Mouse (Mus musculus): ENCODE results near the gene Sergef.

Gene Sergef

DNA sequence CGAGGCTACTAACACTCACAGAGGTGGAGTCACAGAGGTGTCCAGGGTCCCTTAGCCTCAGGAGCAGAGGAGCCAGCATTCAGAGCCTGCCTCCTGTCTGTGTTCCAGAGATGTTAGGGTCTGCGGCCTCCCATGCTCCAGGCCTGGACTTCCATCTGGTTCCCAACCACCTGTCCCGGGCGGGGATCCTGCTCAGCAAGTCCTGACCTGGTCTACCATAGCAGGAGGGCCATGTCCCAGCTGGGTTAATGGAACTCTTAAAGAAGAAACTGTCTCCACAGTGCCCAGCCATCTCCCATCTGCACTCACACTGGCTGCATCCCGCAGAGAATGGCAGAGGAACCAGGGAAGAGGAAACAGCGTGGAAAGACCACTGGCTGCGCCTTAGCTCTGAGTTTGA, 234.9 kb downstream of the Sergef start:
- DNase-seq (ENCODE audit: low spot score in 2 of 2): no peak

DNA sequence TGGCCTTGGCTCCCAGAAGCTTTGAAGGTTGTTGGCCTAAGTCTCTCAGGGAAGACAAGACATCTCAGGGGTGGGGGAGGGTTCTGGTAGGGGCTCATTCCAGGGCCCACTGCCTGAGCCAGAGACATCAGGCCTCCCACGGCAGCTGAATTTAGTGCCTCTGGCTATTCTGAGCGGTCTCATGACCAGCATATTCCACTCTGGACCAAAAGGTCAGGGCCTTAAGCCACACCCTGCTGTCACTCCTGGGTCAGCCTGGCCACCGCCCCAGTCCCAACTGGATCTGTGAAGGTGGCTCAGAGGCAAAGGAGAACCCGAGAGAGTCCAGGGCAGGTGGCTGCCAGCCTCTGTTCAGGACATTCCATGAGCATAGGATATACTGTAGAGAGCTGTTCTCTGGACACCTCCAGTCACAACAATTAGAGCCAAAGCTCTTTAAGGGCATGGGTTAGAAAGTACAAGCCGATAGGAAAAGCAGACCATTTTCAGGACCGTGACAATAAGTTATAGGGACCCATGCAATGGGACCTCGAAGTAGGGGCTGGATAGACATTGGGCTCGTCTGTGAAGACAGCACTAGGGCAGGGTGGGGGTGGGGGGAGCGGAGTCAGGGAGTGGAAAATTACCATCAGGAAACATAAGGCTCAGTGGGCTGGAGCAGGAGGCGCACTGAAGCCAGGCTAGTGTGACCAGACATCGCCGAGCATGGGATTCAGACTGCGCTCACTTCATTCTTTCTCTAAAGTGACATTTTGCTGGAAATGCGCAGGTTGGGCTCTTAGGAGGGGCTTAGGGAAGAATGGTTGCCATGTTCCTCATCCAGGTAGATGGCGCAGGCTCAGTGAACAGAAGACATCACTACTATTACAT, 235.8 kb downstream of the Sergef start:
- DNase-seq (ENCODE audit: low spot score in 2 of 2): no peak

DNA sequence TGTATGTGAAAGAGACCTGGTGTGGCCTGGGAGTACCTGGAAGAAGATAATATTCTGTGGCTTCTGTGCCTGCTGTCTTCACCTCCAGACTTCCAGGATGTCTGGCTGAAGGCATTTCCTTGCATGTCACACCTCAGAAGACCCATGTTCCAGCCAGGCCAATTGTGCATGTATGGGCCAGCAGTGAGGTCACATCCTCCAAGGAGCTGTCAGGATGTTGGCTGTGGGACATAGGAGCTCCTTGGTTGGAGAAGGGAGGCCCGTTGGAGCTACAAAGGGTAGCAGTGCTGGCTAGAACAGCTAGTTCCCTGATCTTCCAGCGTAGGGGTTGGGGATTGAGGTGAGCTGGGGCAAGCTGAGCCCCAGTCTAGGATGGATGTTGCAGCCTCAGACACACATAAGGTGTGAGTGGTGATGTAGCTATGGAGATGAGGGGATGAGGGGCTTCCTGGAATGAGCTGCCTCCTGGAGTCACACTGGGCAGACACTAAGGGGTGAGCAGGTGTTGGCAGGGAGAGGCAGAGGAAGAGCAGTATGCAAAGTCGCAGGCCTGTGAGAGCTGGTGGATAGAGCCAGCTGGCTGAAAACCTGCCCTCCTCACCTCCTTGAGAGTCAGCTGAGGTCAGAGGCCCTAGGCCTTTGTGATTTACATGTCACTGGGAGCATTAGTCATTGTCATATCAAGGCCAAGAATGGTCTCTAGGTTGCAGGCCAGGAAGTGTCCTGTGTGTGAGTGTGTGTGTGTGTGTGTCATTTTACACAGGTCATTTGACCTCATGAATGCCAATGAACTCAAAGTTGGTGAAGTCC, 238.0 kb downstream of the Sergef start:
- no peak for DNase-seq (ENCODE audit: low spot score in 2 of 2)

DNA sequence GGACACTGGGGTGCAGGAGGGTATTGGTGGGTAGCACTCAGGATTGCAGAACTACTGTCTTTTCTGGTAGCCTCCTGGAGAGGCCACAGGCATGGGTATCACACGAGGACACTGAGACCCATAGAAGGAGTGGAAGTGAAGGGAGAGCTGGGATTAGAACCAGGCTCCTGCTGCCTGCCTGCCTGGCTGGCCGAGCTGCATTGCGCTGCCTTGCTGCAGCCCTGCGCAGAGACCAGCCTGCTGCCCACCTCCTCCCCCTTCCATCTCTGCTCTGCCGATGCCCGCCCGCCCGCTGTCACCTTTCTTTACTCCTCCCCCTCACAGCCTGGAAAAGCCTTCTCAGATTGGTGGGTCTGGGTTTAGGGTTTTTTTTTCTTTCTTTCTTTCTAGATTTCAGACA, 239.3 kb downstream of the Sergef start:
- no peak for DNase-seq (ENCODE audit: low spot score in 2 of 2)

DNA sequence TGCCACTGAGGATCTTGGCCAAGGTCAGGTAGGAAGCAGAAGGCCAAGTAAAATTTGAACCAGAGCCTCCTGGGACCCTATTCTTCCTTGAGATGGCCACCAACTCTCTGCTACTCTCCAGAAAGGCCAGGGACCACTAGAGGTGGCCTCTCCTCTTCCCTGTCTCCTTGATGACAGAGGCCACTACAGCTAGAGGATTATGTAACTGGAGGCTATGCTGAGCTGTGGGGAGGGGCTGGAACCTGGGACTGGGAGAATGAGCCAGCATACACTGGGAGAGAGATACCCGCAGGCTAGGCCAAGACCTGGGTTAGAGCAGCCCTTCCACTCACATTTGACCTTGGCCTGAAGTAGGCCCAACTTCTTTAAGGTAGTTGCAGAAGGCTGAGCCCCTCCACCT, 239.9 kb downstream of the Sergef start:
- DNase-seq (ENCODE audit: low spot score in 2 of 2): no peak

DNA sequence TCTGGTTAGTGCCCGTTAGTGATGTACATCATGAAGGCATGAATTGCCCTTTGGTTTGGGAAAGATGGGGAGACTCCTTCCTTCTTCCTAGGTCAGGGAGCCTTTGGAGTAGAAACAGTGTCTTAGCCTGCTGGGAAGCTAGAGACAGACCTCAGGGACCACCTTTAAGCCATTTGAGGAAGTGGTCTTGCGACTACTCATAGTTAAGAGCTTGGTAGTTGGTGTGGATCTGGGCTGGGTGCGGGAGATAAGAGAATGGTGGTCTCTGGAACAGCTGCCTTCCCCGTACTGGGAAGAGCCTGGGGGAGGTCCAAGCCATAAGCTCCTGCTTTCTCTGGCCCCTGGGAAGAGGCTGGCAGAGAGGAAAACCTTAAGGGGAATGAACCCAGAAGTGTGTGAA, 241.0 kb downstream of the Sergef start:
- no peak for DNase-seq (ENCODE audit: low spot score in 2 of 2)

DNA sequence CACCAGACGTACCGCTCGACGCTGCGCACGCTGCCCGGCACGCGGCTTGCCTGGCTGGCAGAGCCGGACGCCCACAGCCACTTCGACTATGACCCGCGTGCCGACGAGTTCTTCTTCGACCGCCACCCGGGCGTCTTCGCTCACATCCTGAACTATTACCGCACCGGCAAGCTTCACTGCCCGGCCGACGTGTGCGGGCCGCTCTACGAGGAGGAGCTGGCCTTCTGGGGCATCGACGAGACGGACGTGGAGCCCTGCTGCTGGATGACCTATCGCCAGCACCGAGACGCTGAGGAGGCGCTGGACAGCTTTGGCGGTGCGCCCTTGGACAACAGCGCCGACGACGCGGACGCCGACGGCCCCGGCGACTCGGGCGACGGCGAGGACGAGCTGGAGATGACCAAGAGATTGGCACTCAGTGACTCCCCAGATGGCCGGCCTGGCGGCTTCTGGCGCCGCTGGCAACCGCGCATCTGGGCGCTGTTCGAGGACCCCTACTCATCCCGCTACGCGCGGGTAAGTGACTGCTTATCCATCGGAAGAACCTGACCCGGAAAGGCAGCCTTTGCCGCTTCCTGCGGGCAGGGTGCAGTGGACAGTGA, 241.8 kb downstream of the Sergef start:
- peak in 1 of 2 experiments; percentile 77 for DNase-seq (ENCODE audit: low spot score in 2 of 2)

DNA sequence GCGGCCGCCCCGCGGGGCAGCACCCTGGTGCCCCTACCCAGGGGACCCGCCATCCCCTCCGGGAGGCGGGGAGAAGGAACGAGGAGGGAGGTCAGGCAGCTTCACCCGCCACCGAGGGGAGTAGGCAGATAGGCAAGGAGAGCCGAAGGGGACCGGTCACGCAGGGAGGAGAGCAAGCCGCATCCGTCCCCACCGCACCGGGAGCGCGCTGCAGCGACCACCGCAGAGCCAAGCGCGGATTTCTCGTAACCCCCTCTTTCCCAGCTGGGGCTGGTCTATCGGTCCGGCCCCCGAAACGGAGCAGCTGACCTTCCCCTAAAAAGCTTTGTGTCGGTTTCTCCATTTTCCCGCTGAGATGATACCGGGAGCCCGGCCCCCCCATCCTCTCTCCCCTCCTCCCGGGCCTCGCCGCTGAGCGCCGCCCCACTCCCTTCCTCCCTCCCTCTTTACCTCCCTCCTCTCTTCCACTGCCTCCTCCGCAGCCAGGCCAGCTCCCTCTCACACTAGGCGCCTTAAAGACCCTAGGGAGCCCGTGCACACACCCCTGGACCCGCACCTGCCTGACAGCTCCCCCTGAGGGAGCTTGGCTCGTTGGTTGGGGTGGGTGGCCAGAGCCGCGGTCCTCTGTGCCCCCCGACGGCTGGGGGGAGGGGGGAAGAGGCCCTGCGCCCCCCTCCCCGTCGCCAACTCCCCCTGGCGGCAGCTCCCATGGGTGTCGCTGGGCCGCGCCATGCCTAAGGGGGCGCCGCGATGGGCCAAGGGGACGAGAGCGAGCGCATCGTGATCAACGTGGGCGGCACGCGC, 242.5 kb downstream of the Sergef start:
- peak in 1 of 2 experiments; percentile 63 for DNase-seq (ENCODE audit: low spot score in 2 of 2)

DNA sequence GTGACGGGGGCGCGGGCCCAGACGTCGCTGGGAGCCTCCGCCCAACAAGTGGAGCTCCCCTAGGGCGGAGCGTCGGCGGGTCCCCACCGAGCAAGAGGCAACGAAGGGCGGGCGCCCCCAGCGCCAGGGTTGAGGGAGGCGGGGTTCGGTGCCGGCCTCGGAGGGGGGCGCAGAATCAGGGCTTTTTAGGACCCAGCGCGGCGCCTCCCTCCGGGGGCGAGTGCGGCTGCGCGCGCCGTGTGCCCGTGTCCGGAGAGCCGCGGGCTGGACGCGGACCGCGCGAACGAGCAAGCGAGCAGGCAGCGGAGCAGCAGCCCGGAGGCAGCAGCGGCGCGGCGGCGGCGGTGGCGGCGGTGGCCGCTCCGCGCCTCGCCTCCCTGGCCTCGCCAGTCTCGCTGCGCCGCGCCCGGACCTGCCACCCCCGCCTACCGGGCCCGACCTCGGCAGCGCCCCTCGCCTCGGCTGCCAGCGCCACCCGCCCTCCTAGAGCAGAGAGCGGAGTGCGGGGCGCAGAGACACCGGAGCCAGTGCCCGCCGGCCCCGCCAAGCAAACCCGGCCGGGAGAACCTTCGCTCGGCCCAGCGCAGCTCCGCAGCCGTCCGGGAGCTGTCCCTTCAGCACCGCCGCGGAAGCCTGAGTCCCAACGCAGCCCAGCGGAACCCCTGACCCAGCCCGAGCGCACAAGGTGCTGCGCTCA, 243.2 kb downstream of the Sergef start, which contains the start of gene Kcnc1:
Gene Kcnc1 (plus strand): TSS at position 267 of the 697 bp plus-strand sequence.
- DNase-seq (ENCODE audit: low spot score in 2 of 2): peak; percentile 65 to 71

DNA sequence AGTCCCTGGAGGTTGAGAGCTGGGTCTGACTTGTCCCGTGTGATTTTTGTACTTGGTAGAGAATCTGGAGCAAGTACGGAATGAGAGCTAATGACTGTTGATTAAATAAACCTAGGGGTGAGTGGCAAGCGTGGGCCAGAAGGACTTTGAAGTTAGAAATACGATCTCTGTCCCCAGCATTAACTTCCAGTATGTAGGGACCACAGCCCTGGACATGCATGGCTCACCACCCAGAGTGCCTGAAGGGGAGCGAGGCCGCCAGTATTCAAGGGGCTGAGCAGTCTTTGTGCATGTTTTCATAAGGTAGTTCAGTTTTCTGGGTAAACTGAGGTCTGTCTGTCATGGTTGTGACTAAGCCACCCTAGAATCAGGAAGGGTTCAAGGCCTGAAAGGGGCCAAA, 244.0 kb downstream of the Sergef start:
- no peak for DNase-seq (ENCODE audit: low spot score in 2 of 2)

DNA sequence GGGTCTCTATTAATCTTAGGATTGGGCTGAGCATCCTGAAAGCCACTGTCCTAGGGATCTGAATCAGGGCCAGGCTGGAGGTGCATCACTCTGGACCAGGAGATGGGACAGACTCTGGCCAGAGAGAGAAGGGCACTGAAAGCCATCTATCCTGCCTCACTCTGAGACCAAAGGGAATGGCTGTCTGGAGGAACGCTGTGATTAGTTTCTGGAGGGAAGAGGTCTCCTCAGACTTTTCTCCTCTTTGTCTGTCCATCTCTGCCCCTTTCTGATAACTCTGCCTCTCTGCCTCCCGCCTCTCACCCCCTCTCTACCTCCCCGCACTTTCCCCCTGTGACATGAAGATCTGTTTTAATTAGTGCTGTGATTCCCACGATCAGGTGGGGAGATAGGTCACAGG, 244.7 kb downstream of the Sergef start:
- DNase-seq (ENCODE audit: low spot score in 2 of 2): no peak

DNA sequence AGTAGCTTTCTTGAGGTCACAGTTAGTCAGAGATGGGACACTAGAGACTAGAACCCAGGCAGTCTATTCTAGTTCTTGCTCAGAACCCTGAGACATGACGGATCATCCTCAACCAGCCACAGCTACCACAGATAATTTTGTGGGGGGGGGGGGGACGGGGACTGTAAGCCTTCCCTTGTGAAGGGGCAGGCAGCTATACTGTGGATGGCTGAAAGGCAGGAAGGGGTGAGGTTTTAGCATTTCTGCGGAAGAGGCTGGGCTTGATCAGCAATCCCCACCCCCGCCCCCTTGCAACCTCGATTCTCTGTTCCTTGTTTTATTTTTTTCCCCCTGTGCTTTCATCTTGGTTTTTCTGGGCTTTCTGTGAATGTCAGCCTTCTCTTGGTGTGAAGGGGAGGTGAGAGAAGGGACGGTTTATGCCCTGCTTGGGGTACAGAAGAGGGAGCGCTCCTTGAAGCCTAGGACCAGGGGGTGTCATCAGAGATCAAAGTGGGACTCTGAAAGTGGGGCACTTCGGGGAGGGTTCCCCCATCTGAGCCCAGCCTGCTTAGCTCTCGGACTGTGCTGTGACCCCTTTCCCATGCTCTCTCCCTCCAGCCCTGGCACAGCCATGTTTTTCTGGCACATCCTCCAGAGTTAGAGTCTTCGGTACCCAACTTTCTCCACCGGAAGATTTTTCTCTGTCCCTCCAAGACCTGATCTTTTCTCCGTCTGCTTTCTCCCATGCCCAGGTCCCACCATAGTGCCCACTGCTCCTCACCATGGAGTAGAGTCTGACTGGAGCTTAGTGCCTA, 245.7 kb downstream of the Sergef start:
- no peak for DNase-seq (ENCODE audit: low spot score in 2 of 2)

Data from frontal cortex, postnatal 36 days (tissue).